Mouse (Mus musculus): ENCODE results near the gene Rhox2h.
"Not testable (repeated sequence)": the region's sequence is repeated elsewhere in the genome, so short reads cannot be mapped to it uniquely, and the experiment has no call there.

Rhox2h gene

GRCm38 (mm10) chrX:37673177-37673576, at the start of gene Rhox2h:
Gene Rhox2h, minus strand, starts transcription at chrX:37673277.
- not testable (repeated sequence) for DNase-seq (ENCODE audit: low read depth, low spot score)

GRCm38 (mm10) chrX:37701821-37702387, 28.8 kb upstream of the Rhox2h start:
- no peak for DNase-seq (ENCODE audit: low read depth, low spot score)

GRCm38 (mm10) chrX:37692261-37692660, 19.2 kb upstream of the Rhox2h start:
- no peak for DNase-seq (ENCODE audit: low read depth, low spot score)

GRCm38 (mm10) chrX:37683031-37683715, 10.1 kb upstream of the Rhox2h start:
- DNase-seq (ENCODE audit: low read depth, low spot score) = no peak

GRCm38 (mm10) chrX:37668664-37669063, 4.4 kb downstream of the Rhox2h start, which contains the start of gene Rhox3h:
Gene Rhox3h, minus strand, starts transcription at chrX:37668764.
- not testable (repeated sequence) for DNase-seq (ENCODE audit: low read depth, low spot score)

GRCm38 (mm10) chrX:37651227-37651626, 21.9 kb downstream of the Rhox2h start, which contains the start of gene Rhox4g:
Gene Rhox4g, minus strand, starts transcription at chrX:37651327.
- DNase-seq (ENCODE audit: low read depth, low spot score) = not testable (repeated sequence)

- DNase-seq (ENCODE audit: low read depth, low spot score) = not testable (repeated sequence)
Measured at GRCm38 (mm10) chrX:37643370-37643769, 29.7 kb downstream of the Rhox2h start, which contains the start of gene Rhox2g. Gene Rhox2g, minus strand, starts transcription at chrX:37643470.

GRCm38 (mm10) chrX:37628512-37628911, 44.6 kb downstream of the Rhox2h start, which contains the start of gene Rhox3g:
Gene Rhox3g, minus strand, starts transcription at chrX:37628612.
- not testable (repeated sequence) for DNase-seq (ENCODE audit: low read depth, low spot score)
